Mouse (Mus musculus): Measurements from ENCODE around the gene Med16.
A peak's percentile ranks its signal among the peaks of the same experiment; 100 is the strongest.

Gene Med16

GRCm38 (mm10) chr10:79916808-79917531 is 8.2 kb upstream of the Med16 start, which contains the start of gene Kiss1r:
Gene Kiss1r (plus strand): TSS chr10:79916971.
- DNase-seq (ENCODE audit: low read depth, low spot score) = peak; percentile 73
- H3K27me3 ChIP-seq (ENCODE audit: control insufficient read depth, insufficient read depth, low read length, poor library complexity, severe bottlenecking) = no peaks in the 10 kb centered on the region
- no peaks in the 10 kb centered on the region for H3K36me3 ChIP-seq (ENCODE audit: control insufficient read depth, insufficient read depth, low read length, poor library complexity, severe bottlenecking)

- DNase-seq (ENCODE audit: low read depth, low spot score) = no peak
Measured at GRCm38 (mm10) chr10:79916081-79916480, 7.4 kb upstream of the Med16 start.

GRCm38 (mm10) chr10:79914948-79915596 is 6.3 kb upstream of the Med16 start:
- DNase-seq (ENCODE audit: low read depth, low spot score) = no peak
- no peaks in the 10 kb centered on the region for H3K36me3 ChIP-seq (ENCODE audit: control insufficient read depth, insufficient read depth, low read length, poor library complexity, severe bottlenecking)

More at GRCm38 (mm10) chr10:79916081-79916480, 7.4 kb upstream of the Med16 start:
- H3K36me3 ChIP-seq (ENCODE audit: control insufficient read depth, insufficient read depth, low read length, poor library complexity, severe bottlenecking) = no peaks in the 10 kb centered on the region
- no peaks in the 10 kb centered on the region for H3K27me3 ChIP-seq (ENCODE audit: control insufficient read depth, insufficient read depth, low read length, poor library complexity, severe bottlenecking)

DNA sequence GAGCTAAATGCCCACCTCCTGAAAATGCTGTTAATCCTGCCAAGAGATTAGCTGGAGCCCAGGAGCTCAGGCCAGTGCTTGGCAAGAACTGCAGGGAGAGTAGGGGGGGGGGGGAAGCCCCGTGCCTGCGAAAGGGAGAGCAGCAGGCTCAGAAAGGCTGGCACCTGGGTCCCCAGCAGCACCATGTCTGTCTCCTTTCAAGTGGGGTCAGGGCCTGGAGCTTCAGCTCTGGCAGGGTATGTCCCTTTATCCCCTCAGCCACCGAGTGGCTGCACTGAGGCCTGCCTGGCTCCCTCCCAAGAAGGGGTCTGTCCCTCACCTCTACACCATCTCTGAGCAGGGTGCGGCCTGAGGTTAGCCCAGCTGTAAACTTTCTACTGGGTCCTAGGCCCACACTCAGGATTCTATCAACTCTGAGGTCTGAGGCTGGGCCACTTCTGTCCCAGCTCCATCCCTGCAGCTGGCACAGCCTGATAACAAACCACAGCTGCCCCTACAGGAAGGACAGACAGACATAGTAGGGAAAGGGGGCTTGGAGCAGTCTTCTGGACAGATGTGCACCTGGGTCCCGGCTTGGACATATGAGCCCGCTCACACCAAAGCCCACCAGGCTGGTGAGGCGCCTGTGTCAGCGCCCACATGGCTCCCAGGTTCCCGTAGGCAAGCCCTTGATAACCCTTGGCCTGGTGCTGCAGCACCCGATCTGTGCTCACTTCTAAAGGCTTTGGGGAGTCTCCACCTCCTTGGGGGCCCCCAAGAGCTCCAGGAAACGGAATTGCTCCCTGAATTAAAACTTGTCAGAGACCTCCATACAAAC is 5.6 kb upstream of the Med16 start:
- DNase-seq (ENCODE audit: low read depth, low spot score) = no peak

More at GRCm38 (mm10) chr10:79914948-79915596, 6.3 kb upstream of the Med16 start:
- no peaks in the 10 kb centered on the region for H3K27me3 ChIP-seq (ENCODE audit: control insufficient read depth, insufficient read depth, low read length, poor library complexity, severe bottlenecking)

DNA sequence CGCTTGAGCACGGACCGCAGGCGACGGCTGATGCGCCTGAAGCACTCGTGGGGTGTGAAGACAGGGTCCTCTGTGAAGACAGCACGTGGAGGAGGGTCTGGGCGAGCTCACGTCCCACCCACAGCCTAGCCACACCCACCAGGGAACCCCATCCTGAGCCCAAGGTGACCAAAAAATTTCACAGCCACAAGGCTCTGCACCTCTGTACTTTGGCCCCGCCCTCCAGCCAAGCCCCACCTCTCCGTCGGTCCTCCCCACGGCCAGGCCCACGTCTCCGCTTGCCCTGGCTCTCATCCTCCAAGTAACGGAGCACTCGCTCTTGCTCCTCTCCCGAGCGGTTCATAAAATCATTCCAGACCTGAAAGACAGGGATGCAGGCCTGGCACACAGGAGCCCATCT is 3.7 kb upstream of the Med16 start:
- H3K36me3 ChIP-seq (ENCODE audit: control insufficient read depth, insufficient read depth, low read length, poor library complexity, severe bottlenecking) = no peaks in the 10 kb centered on the region
- no peaks in the 10 kb centered on the region for H3K27me3 ChIP-seq (ENCODE audit: control insufficient read depth, insufficient read depth, low read length, poor library complexity, severe bottlenecking)
- DNase-seq (ENCODE audit: low read depth, low spot score) = no peak

More for the DNA sequence above, 5.6 kb upstream of the Med16 start:
- H3K27me3 ChIP-seq (ENCODE audit: control insufficient read depth, insufficient read depth, low read length, poor library complexity, severe bottlenecking) = no peaks in the 10 kb centered on the region
- no peaks in the 10 kb centered on the region for H3K36me3 ChIP-seq (ENCODE audit: control insufficient read depth, insufficient read depth, low read length, poor library complexity, severe bottlenecking)

DNA sequence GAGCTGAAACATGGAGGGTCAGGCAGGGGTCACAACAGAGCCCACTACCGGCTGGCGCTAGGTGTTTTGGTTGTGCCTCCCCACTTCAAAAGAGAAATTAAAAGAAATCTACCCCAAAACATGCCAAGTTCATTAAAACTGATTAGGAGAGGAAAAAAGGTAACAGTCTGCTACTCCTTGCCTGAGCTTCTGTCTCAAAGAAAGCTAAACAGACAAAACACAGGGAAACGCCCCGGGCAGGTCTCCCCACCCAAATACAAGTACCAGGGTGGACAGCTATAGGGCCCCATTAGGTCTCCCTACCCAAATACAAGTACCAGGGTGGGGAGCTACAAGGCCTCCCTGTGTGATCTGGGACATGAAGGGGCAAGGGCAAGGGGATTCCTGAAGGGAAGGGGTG is 1.8 kb upstream of the Med16 start, which contains the start of gene Gm26602:
Gm26602 (plus strand) TSS at position 301 of the 400 bp plus-strand sequence.
- DNase-seq (ENCODE audit: low read depth, low spot score) = no peak
- Histone ChIP-seq H3K27me3 (ENCODE audit: control insufficient read depth, insufficient read depth, low read length, poor library complexity, severe bottlenecking) (no peaks in the 10 kb centered on the region), H3K36me3 (ENCODE audit: control insufficient read depth, insufficient read depth, low read length, poor library complexity, severe bottlenecking) (peaks cover under 1% of the 10 kb centered on the region; the same call in 1 of the 2 replicates)

GRCm38 (mm10) chr10:79909092-79909922 is 584 bp upstream of the Med16 start:
- no peaks in the 10 kb centered on the region for H3K27me3 ChIP-seq (ENCODE audit: control insufficient read depth, insufficient read depth, low read length, poor library complexity, severe bottlenecking)
- H3K36me3 ChIP-seq (ENCODE audit: control insufficient read depth, insufficient read depth, low read length, poor library complexity, severe bottlenecking) = peaks cover 4% of the 10 kb centered on the region
- no peak for DNase-seq (ENCODE audit: low read depth, low spot score)

GRCm38 (mm10) chr10:79907415-79907814 is 1.3 kb downstream of the Med16 start:
- DNase-seq (ENCODE audit: low read depth, low spot score) = no peak
- Histone ChIP-seq H3K27me3 (ENCODE audit: control insufficient read depth, insufficient read depth, low read length, poor library complexity, severe bottlenecking) (no peaks in the 10 kb centered on the region), H3K36me3 (ENCODE audit: control insufficient read depth, insufficient read depth, low read length, poor library complexity, severe bottlenecking) (peaks cover 7% of the 10 kb centered on the region)

DNA sequence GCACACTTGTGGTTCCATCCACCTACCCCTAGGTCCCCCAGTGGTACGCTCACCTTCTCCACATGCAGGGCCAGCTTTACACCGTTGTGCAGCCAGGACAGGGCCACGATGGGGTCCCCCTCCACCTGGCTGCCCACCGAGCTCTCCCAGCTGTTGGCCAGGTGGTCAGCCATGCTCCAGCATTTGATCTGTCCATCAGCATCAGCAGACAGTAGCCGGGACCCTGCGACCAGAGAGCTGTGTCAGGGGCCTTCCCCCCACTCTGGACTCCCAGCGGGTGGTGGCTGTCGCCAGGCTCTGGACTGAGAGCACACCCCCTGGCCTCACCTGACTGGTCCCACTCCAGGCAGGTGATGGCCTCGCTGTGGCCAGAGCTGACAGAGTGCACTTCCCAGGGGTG is 2.0 kb downstream of the Med16 start:
- peaks cover 7% of the 10 kb centered on the region for H3K36me3 ChIP-seq (ENCODE audit: control insufficient read depth, insufficient read depth, low read length, poor library complexity, severe bottlenecking)
- no peak for DNase-seq (ENCODE audit: low read depth, low spot score)
- no peaks in the 10 kb centered on the region for H3K27me3 ChIP-seq (ENCODE audit: control insufficient read depth, insufficient read depth, low read length, poor library complexity, severe bottlenecking)

DNA sequence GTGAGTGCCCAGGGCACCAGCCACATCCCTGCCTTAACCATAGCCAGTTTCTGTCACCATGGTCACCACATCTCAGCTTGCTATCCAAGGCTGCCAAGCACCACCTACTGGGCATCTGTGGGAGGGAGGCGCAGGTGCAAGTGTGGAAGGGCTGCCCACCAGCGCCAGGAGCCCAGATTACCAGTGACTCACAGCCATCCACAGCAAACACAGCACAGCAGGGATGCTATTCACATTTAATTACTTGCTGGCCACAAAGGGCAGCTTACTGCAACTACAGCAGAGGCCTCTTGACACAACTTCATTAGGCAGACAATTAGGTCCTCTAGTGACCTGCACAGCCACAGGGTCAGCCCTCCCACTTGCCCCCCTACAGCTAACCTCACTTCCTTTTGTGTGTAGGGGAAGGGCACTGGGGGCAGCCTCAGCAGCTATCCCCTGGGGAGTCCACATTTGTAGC is 7.7 kb downstream of the Med16 start:
- peak; percentile 40 for DNase-seq (ENCODE audit: low read depth, low spot score)
- peaks cover 7% of the 10 kb centered on the region for H3K36me3 ChIP-seq (ENCODE audit: control insufficient read depth, insufficient read depth, low read length, poor library complexity, severe bottlenecking)

GRCm38 (mm10) chr10:79897316-79898245 is 11.1 kb downstream of the Med16 start:
- DNase-seq (ENCODE audit: low read depth, low spot score) = peak; percentile 63

More for the DNA sequence above, 7.7 kb downstream of the Med16 start:
- H3K27me3 ChIP-seq (ENCODE audit: control insufficient read depth, insufficient read depth, low read length, poor library complexity, severe bottlenecking) = no peaks in the 10 kb centered on the region

DNA sequence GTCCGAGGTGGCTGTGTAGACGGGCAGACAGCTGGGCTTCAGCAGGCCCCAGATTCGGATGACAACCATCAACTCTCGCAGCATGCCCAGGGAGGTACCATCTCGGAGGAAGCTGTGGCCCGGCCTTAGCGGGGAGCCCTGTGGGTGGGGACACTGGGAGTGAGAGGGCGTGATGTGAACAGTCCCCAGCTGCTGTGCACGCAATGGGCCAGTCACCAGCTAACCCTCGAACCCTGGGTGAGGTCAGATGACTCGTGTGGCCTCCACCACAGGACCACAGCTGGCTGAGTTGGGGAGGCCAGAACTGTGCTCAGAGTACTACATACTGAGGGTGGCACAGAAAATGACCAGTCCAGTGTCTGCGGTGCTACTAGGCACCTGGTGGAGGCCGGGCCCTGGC is 11.9 kb downstream of the Med16 start:
- no peaks in the 10 kb centered on the region for H3K27me3 ChIP-seq (ENCODE audit: control insufficient read depth, insufficient read depth, low read length, poor library complexity, severe bottlenecking)
- no peaks in the 10 kb centered on the region; the same call in 1 of the 2 replicates for H3K36me3 ChIP-seq (ENCODE audit: control insufficient read depth, insufficient read depth, low read length, poor library complexity, severe bottlenecking)
- DNase-seq (ENCODE audit: low read depth, low spot score) = no peak

More at GRCm38 (mm10) chr10:79897316-79898245, 11.1 kb downstream of the Med16 start:
- Histone ChIP-seq H3K27me3 (ENCODE audit: control insufficient read depth, insufficient read depth, low read length, poor library complexity, severe bottlenecking) (no peaks in the 10 kb centered on the region), H3K36me3 (ENCODE audit: control insufficient read depth, insufficient read depth, low read length, poor library complexity, severe bottlenecking) (no peaks in the 10 kb centered on the region; the same call in 1 of the 2 replicates)

- no peaks in the 10 kb centered on the region for H3K27me3 ChIP-seq (ENCODE audit: control insufficient read depth, insufficient read depth, low read length, poor library complexity, severe bottlenecking)
- H3K36me3 ChIP-seq (ENCODE audit: control insufficient read depth, insufficient read depth, low read length, poor library complexity, severe bottlenecking) = no peaks in the 10 kb centered on the region; the same call in 1 of the 2 replicates
- no peak for DNase-seq (ENCODE audit: low read depth, low spot score)
Measured at GRCm38 (mm10) chr10:79896306-79896705, 12.4 kb downstream of the Med16 start.

Measured in splenic B cell, adult 2 months (primary cell).